Mouse (Mus musculus) ES-E14 (cell line): ENCODE measurements at regions not wholly inside any gene's neighbourhood (a gene's known extent, or its start where the extent isn't known, plus 50 kb on each side); places are given as distances from the start of the nearest gene placed in this dataset.

ENCODE experiments used
- CHD2 ChIP-seq: IDR thresholded peaks from 2 replicates; pipeline ENCODE4 v1.6.1; 2014; ENCODE audit warnings: mild to moderate bottlenecking, low read depth, low read length, inconsistent platforms
- HCFC1 ChIP-seq: IDR thresholded peaks from 2 replicates; pipeline ENCODE4 v1.6.1; 2012; ENCODE audit warnings: low read length, inconsistent platforms, borderline replicate concordance; ENCODE audit not compliant: insufficient read depth
- MAFK ChIP-seq: IDR thresholded peaks from 2 replicates; pipeline ENCODE4 v1.6.1; 2014; ENCODE audit warnings: mild to moderate bottlenecking, low read depth, low read length, inconsistent platforms; ENCODE audit not compliant: insufficient read depth
- ZC3H11A ChIP-seq: IDR thresholded peaks from 2 replicates; pipeline ENCODE4 v1.6.1; 2012; ENCODE audit warnings: low read depth, mild to moderate bottlenecking, inconsistent platforms, low read length, borderline replicate concordance
- ZNF384 ChIP-seq: IDR thresholded peaks from 2 replicates; pipeline ENCODE4 v1.6.1; 2012; ENCODE audit warnings: low read depth, low read length, inconsistent platforms

- no peak for TF ChIP-seq ZNF384
- no peak for TF ChIP-seq CHD2
- TF ChIP-seq MAFK: no peak
- no peak for TF ChIP-seq HCFC1
- TF ChIP-seq ZC3H11A: no peak
Measured at GRCm38 (mm10) chr7:135806673-135807072, 90.5 kb upstream of the Mki67 start.
